ENCODE assay signal across 30 mouse cellular contexts in genomic region chr9:38815458-38815986, GRCm38 (mm10). TPM values are rescaled to one million over a fixed set of nuclear protein-coding genes. Genes with fewer than 3 reads are reported as not detected.
DNase-seq lines count a peak whose midpoint lies in the region; ATAC-seq and TF ChIP-seq lines count a peak whose summit lies in the region.
"Had no signal": no experiment of that assay in that cellular context is flagged by ENCODE, and none has a peak within 500 bp of the region (broad histone marks: within the 10 kb centered on the region; RNA-seq: fewer than 3 reads in every experiment).

No protein-coding gene starts in this region.

- intact Hi-C loops in heart, adult 2 months (cut with DNase I): no loop called here

- H3K4me2 ChIP-seq in midbrain, embryonic 14.5 days (ENCODE audit: low read length): no peak overlapping the region
- H3K4me2 ChIP-seq: embryonic facial prominence, embryonic 13.5 days; embryonic facial prominence, embryonic 15.5 days; forebrain, embryonic 12.5 days had no signal

- H3K4me3 ChIP-seq in heart, adult 2 months: no peak overlapping the region
- no peak overlapping the region for H3K4me3 ChIP-seq in midbrain, embryonic 14.5 days (replicated peaks; ENCODE audit: low read depth, low read length)
- H3K4me3 ChIP-seq: embryonic facial prominence, embryonic 13.5 days; embryonic facial prominence, embryonic 15.5 days; erythroblast, embryonic 14.5 days; forebrain, embryonic 10.5 days; forebrain, embryonic 12.5 days had no signal

- H3K27ac ChIP-seq in heart, adult 2 months: no peak overlapping the region
- no peak overlapping the region for H3K27ac ChIP-seq in midbrain, embryonic 14.5 days (replicated peaks; ENCODE audit: low read depth, low read length)
- H3K27ac ChIP-seq: embryonic facial prominence, embryonic 13.5 days; embryonic facial prominence, embryonic 15.5 days; forebrain, embryonic 10.5 days; forebrain, embryonic 12.5 days had no signal

- peak; percentile 56 for DNase-seq in heart, adult 11 months
- DNase-seq in heart, adult 2 months: no peak
- no peak for DNase-seq in midbrain, embryonic 14.5 days
- DNase-seq in testis, postnatal 14 days (ENCODE audit: low spot score): no peak
- DNase-seq in gastrocnemius, adult 8-10 months (ENCODE audit: low spot score in 2 of 2): no peak
- DNase-seq: adrenal gland, adult 8-10 months; adrenal gland, postnatal 14 days; adrenal gland, postnatal 36 days; B cell, adult 2 months; cerebellum, adult 11-12 months; cerebellum, adult 2 months; cerebellum, adult 9-10 months; cerebellum, postnatal 10 days; cerebellum, postnatal 25 days; embryo, embryonic 11 days; forebrain, postnatal 0 days had no signal

- no peak for TF ChIP-seq EP300 in heart, adult 2 months (IDR thresholded peaks at IDR 0.05; ENCODE audit: insufficient read depth, low read depth, low read length)

- WGBS in heart, adult 2 months: 73% methylated on average over 1 of the region's 1 CpGs
- WGBS in midbrain, embryonic 14.5 days: 88% methylated on average over 1 of the region's 1 CpGs

- no peak for TF ChIP-seq CTCF in heart, adult 2 months (IDR thresholded peaks at IDR 0.05)

- no peaks in the 10 kb centered on the region for H3K9me3 ChIP-seq in midbrain, embryonic 14.5 days (ENCODE audit: control insufficient read depth, low read length)
- H3K9me3 ChIP-seq: embryonic facial prominence, embryonic 13.5 days; embryonic facial prominence, embryonic 15.5 days; forebrain, embryonic 10.5 days; forebrain, embryonic 12.5 days had no signal

- H3K79me2 ChIP-seq in heart, adult 2 months (replicated peaks; ENCODE audit: control insufficient read depth, insufficient read depth, low read length): no peaks in the 10 kb centered on the region

- H3K36me3 ChIP-seq in heart, adult 2 months (ENCODE audit: control insufficient read depth, insufficient read depth, low read length): no peaks in the 10 kb centered on the region
- no peaks in the 10 kb centered on the region for H3K36me3 ChIP-seq in midbrain, embryonic 14.5 days (ENCODE audit: control insufficient read depth, insufficient read depth, low read length)
- H3K36me3 ChIP-seq: embryonic facial prominence, embryonic 13.5 days; embryonic facial prominence, embryonic 15.5 days; forebrain, embryonic 10.5 days; forebrain, embryonic 12.5 days had no signal

- no peaks in the 10 kb centered on the region for H3K4me1 ChIP-seq in heart, adult 2 months (ENCODE audit: control insufficient read depth, insufficient read depth, low read length)
- H3K4me1 ChIP-seq in midbrain, embryonic 14.5 days (ENCODE audit: control insufficient read depth, insufficient read depth, low read length): no peaks in the 10 kb centered on the region
- H3K4me1 ChIP-seq: embryonic facial prominence, embryonic 13.5 days; embryonic facial prominence, embryonic 15.5 days; forebrain, embryonic 10.5 days; forebrain, embryonic 12.5 days had no signal

- H3K9ac ChIP-seq in heart, adult 2 months (ENCODE audit: low read depth, low read length): no peak overlapping the region
- H3K9ac ChIP-seq in midbrain, embryonic 14.5 days (replicated peaks; ENCODE audit: low read length): no peak overlapping the region
- H3K9ac ChIP-seq: embryonic facial prominence, embryonic 13.5 days; embryonic facial prominence, embryonic 15.5 days; forebrain, embryonic 12.5 days; forebrain, postnatal 0 days had no signal

- no peaks in the 10 kb centered on the region for H3K27me3 ChIP-seq in heart, adult 2 months (ENCODE audit: control insufficient read depth, insufficient read depth, low read length)
- no peaks in the 10 kb centered on the region for H3K27me3 ChIP-seq in midbrain, embryonic 14.5 days (ENCODE audit: control insufficient read depth, insufficient read depth, low read length)
- H3K27me3 ChIP-seq: CH12.LX; embryonic facial prominence, embryonic 13.5 days; embryonic facial prominence, embryonic 15.5 days; forebrain, embryonic 12.5 days; Patski had no signal

- peak; percentile 77 for ATAC-seq in common myeloid progenitor, adult 5-6 weeks (replicated peaks; ENCODE audit: low read depth, poor library complexity, severe bottlenecking)
- 0 out of 2 replicates have a peak, but pooled peaks have one; percentile 21 for ATAC-seq in megakaryocyte, adult 5-6 weeks (ENCODE audit: poor library complexity, severe bottlenecking)
- ATAC-seq in midbrain, embryonic 14.5 days (ENCODE audit: low FRiP score, low TSS enrichment): no peak
- ATAC-seq: activated CD4-positive, CD25-positive, alpha-beta regulatory T cell, adult 4 months; CD4-positive, CD25-positive, alpha-beta regulatory T cell, adult 4 months; forebrain, embryonic 14.5 days; forebrain, postnatal 0 days; Patski had no signal

- TF ChIP-seq POLR2A in heart, adult 2 months (IDR thresholded peaks at IDR 0.05; ENCODE audit: insufficient read depth, low read depth, low read length): no peak

RNA-seq across cellular contexts. Expression of gene Olfr922, which starts 1.1 kb away (rescaled TPM):
- total RNA-seq in heart, adult 2 months (2021): not detected
- not detected in 2 replicates for polyA plus RNA-seq in heart, adult 2 months (2012; rRNA removed)
- total RNA-seq in common myeloid progenitor, adult 5-6 weeks (2017): not detected in 2 replicates
- total RNA-seq in megakaryocyte, adult 5-6 weeks (2015): not detected in 2 replicates
- total RNA-seq in megakaryocyte, adult 5-6 weeks (2017): not detected in 2 replicates
- polyA plus RNA-seq in midbrain, embryonic 14.5 days (2014; fragmentation: Nextera tagmentation; extraction: Ambion mirVana): not detected in 2 replicates
- total RNA-seq in gastrocnemius, adult 8-10 months (2022): not detected
- total RNA-seq: adrenal gland, adult 18-20 months; adrenal gland, adult 8-10 months; adrenal gland, postnatal 14 days; adrenal gland, postnatal 36 days; CH12.LX; forebrain, postnatal 0 days had no signal
- polyA plus RNA-seq: activated CD4-positive, CD25-positive, alpha-beta regulatory T cell, adult 4 months; CD4-positive, CD25-positive, alpha-beta regulatory T cell, adult 4 months; embryonic facial prominence, embryonic 11.5 days; embryonic facial prominence, embryonic 13.5 days; embryonic facial prominence, embryonic 15.5 days; erythroblast, embryonic 14.5 days; forebrain, embryonic 10.5 days; forebrain, embryonic 12.5 days; forebrain, embryonic 14.5 days; forebrain, postnatal 0 days; Patski had no signal

RNA-seq across cellular contexts. Expression of gene Olfr923, which starts 10.8 kb away (rescaled TPM):
- total RNA-seq in heart, adult 2 months (2021): not detected
- polyA plus RNA-seq in heart, adult 2 months (2012; rRNA removed): not detected in 2 replicates
- total RNA-seq in common myeloid progenitor, adult 5-6 weeks (2017): not detected in 2 replicates
- total RNA-seq in megakaryocyte, adult 5-6 weeks (2015): not detected in 2 replicates
- not detected in 2 replicates for total RNA-seq in megakaryocyte, adult 5-6 weeks (2017)
- polyA plus RNA-seq in midbrain, embryonic 14.5 days (2014; fragmentation: Nextera tagmentation; extraction: Ambion mirVana): not detected in 2 replicates
- not detected for total RNA-seq in gastrocnemius, adult 8-10 months (2022)
- total RNA-seq: adrenal gland, adult 18-20 months; adrenal gland, adult 8-10 months; adrenal gland, postnatal 14 days; adrenal gland, postnatal 36 days; CH12.LX; forebrain, postnatal 0 days had no signal
- polyA plus RNA-seq: activated CD4-positive, CD25-positive, alpha-beta regulatory T cell, adult 4 months; CD4-positive, CD25-positive, alpha-beta regulatory T cell, adult 4 months; embryonic facial prominence, embryonic 11.5 days; forebrain, embryonic 10.5 days; forebrain, embryonic 12.5 days; forebrain, embryonic 14.5 days; forebrain, postnatal 0 days; Patski had no signal

RNA-seq across cellular contexts. Expression of gene Olfr924, which starts 28.7 kb away (rescaled TPM):
- total RNA-seq in heart, adult 2 months (2021): not detected
- polyA plus RNA-seq in heart, adult 2 months (2012; rRNA removed): not detected in 2 replicates
- total RNA-seq in common myeloid progenitor, adult 5-6 weeks (2017): not detected in 2 replicates
- not detected in 2 replicates for total RNA-seq in megakaryocyte, adult 5-6 weeks (2015)
- total RNA-seq in megakaryocyte, adult 5-6 weeks (2017): not detected in 2 replicates
- polyA plus RNA-seq in midbrain, embryonic 14.5 days (2014; fragmentation: Nextera tagmentation; extraction: Ambion mirVana): not detected in 2 replicates
- not detected for total RNA-seq in gastrocnemius, adult 8-10 months (2022)
- total RNA-seq: adrenal gland, adult 18-20 months; adrenal gland, adult 8-10 months; adrenal gland, postnatal 14 days; adrenal gland, postnatal 36 days; CH12.LX; forebrain, postnatal 0 days had no signal
- polyA plus RNA-seq: activated CD4-positive, CD25-positive, alpha-beta regulatory T cell, adult 4 months; CD4-positive, CD25-positive, alpha-beta regulatory T cell, adult 4 months; cerebellum, adult 2 months; embryonic facial prominence, embryonic 11.5 days; embryonic facial prominence, embryonic 13.5 days; erythroblast, embryonic 14.5 days; forebrain, embryonic 10.5 days; forebrain, embryonic 12.5 days; forebrain, embryonic 14.5 days; forebrain, postnatal 0 days; Patski had no signal

RNA-seq across cellular contexts. Expression of gene Olfr26, which starts 39.3 kb away (rescaled TPM):
- total RNA-seq in heart, adult 2 months (2021): not detected
- polyA plus RNA-seq in heart, adult 2 months (2012; rRNA removed): 0.18 TPM in 1 of 2 replicates, not detected in the other
- not detected in 2 replicates for total RNA-seq in common myeloid progenitor, adult 5-6 weeks (2017)
- total RNA-seq in megakaryocyte, adult 5-6 weeks (2015): not detected in 2 replicates
- not detected in 2 replicates for total RNA-seq in megakaryocyte, adult 5-6 weeks (2017)
- polyA plus RNA-seq in midbrain, embryonic 14.5 days (2014; fragmentation: Nextera tagmentation; extraction: Ambion mirVana): not detected in 2 replicates
- not detected for total RNA-seq in gastrocnemius, adult 8-10 months (2022)
- total RNA-seq: adrenal gland, adult 18-20 months; adrenal gland, adult 8-10 months; adrenal gland, postnatal 14 days; adrenal gland, postnatal 36 days; CH12.LX; forebrain, postnatal 0 days had no signal
- polyA plus RNA-seq: activated CD4-positive, CD25-positive, alpha-beta regulatory T cell, adult 4 months; CD4-positive, CD25-positive, alpha-beta regulatory T cell, adult 4 months; cerebellum, adult 2 months; embryonic facial prominence, embryonic 11.5 days; embryonic facial prominence, embryonic 13.5 days; embryonic facial prominence, embryonic 15.5 days; erythroblast, embryonic 14.5 days; forebrain, embryonic 10.5 days; forebrain, embryonic 12.5 days; forebrain, embryonic 14.5 days; forebrain, postnatal 0 days; Patski had no signal

RNA-seq across cellular contexts. Expression of gene Olfr921, which starts 42.7 kb away (rescaled TPM):
- not detected for total RNA-seq in heart, adult 2 months (2021)
- not detected in 2 replicates for polyA plus RNA-seq in heart, adult 2 months (2012; rRNA removed)
- total RNA-seq in common myeloid progenitor, adult 5-6 weeks (2017): not detected in 2 replicates
- not detected in 2 replicates for total RNA-seq in megakaryocyte, adult 5-6 weeks (2015)
- total RNA-seq in megakaryocyte, adult 5-6 weeks (2017): 0.07 TPM in 1 of 2 replicates, not detected in the other
- polyA plus RNA-seq in midbrain, embryonic 14.5 days (2014; fragmentation: Nextera tagmentation; extraction: Ambion mirVana): not detected in 2 replicates
- not detected for total RNA-seq in gastrocnemius, adult 8-10 months (2022)
- total RNA-seq: adrenal gland, adult 18-20 months; adrenal gland, postnatal 14 days; adrenal gland, postnatal 36 days; CH12.LX; forebrain, postnatal 0 days had no signal
- polyA plus RNA-seq: activated CD4-positive, CD25-positive, alpha-beta regulatory T cell, adult 4 months; CD4-positive, CD25-positive, alpha-beta regulatory T cell, adult 4 months; embryonic facial prominence, embryonic 11.5 days; embryonic facial prominence, embryonic 13.5 days; embryonic facial prominence, embryonic 15.5 days; erythroblast, embryonic 14.5 days; forebrain, embryonic 10.5 days; forebrain, embryonic 12.5 days; forebrain, embryonic 14.5 days; forebrain, postnatal 0 days; Patski had no signal
